Comparison of ENCODE assay signal across 8 mouse cellular contexts in genomic region chr11:33721297-33721696, GRCm38 (mm10).
A peak's percentile ranks its signal among the peaks of the same experiment; 100 is the strongest.
DNase-seq lines count a peak whose midpoint lies in the region; ATAC-seq and TF ChIP-seq lines count a peak whose summit lies in the region.

No protein-coding gene starts in this region.

- H3K4me1 ChIP-seq in bone marrow macrophage, adult 2 months (ENCODE audit: control insufficient read depth, insufficient read depth, low read length): no peaks in the 10 kb centered on the region
- H3K4me1 ChIP-seq in kidney, embryonic 15.5 days: no peaks in the 10 kb centered on the region
- H3K4me1 ChIP-seq in olfactory bulb, adult 2 months (ENCODE audit: control insufficient read depth, insufficient read depth, low read length): no peaks in the 10 kb centered on the region

- 25% methylated on average over 7 of the region's 7 CpGs for WGBS in kidney, embryonic 15.5 days
- 25% methylated on average over 7 of the region's 7 CpGs for WGBS in olfactory bulb, adult 2 months

- peak; percentile 81 for TF ChIP-seq CTCF in bone marrow macrophage, adult 2 months (IDR thresholded peaks at IDR 0.05; ENCODE audit: low read depth, low read length)
- TF ChIP-seq CTCF in olfactory bulb, adult 2 months (IDR thresholded peaks at IDR 0.05; ENCODE audit: insufficient read depth, low read depth, low read length): peak; percentile 78

- peak; percentile 41 for DNase-seq in ovary, postnatal 10 days (ENCODE audit: low spot score)
- DNase-seq in ovary, adult 18-20 months (ENCODE audit: low spot score): no peak
- peak; percentile 12 for DNase-seq in fibroblast of lung, adult 2 months (ENCODE audit: low read depth)
- peak; percentile 22 to 38 for DNase-seq in lung, adult 18-20 months
- DNase-seq in urinary bladder, adult 18-20 months (ENCODE audit: low spot score in 2 of 2): peak; percentile 15 to 65

- H3K36me3 ChIP-seq in kidney, embryonic 15.5 days: no peaks in the 10 kb centered on the region

- no peak for TF ChIP-seq POLR2A in bone marrow macrophage, adult 2 months (IDR thresholded peaks at IDR 0.05; ENCODE audit: borderline replicate concordance, low read depth, low read length)
- no peak for TF ChIP-seq POLR2A in olfactory bulb, adult 2 months (IDR thresholded peaks at IDR 0.05; ENCODE audit: insufficient read depth, low read depth, low read length)

- H3K9ac ChIP-seq in kidney, embryonic 15.5 days: no peak overlapping the region

- no peak overlapping the region for H3K27ac ChIP-seq in bone marrow macrophage, adult 2 months (ENCODE audit: insufficient read depth, low read depth, low read length)
- H3K27ac ChIP-seq in kidney, embryonic 15.5 days: no peak overlapping the region
- no peak overlapping the region for H3K27ac ChIP-seq in olfactory bulb, adult 2 months (ENCODE audit: insufficient read depth, low read depth, low read length)

- ATAC-seq in kidney, embryonic 15.5 days (replicated peaks; ENCODE audit: low FRiP score): 0 out of 2 replicates have a peak, but pooled peaks have one; percentile 29

- no peaks in the 10 kb centered on the region for H3K9me3 ChIP-seq in kidney, embryonic 15.5 days (replicated peaks)

- H3K27me3 ChIP-seq in kidney, embryonic 15.5 days: peaks cover 28% of the 10 kb centered on the region

- no peak overlapping the region for H3K4me3 ChIP-seq in bone marrow macrophage, adult 2 months (ENCODE audit: insufficient read depth, low read length)
- H3K4me3 ChIP-seq in kidney, embryonic 15.5 days (replicated peaks): no peak overlapping the region
- no peak overlapping the region for H3K4me3 ChIP-seq in olfactory bulb, adult 2 months (ENCODE audit: insufficient read depth, low read depth, low read length)

- no peak overlapping the region for H3K4me2 ChIP-seq in kidney, embryonic 15.5 days
